Mouse (Mus musculus) thymus, postnatal 14 days (tissue): Measurements from ENCODE around the gene Tfdp2.

Source experiments
- DNase-seq: peaks from one replicate; pipeline ENCODE4 v3.0.0; 2021

Gene Tfdp2

DNA sequence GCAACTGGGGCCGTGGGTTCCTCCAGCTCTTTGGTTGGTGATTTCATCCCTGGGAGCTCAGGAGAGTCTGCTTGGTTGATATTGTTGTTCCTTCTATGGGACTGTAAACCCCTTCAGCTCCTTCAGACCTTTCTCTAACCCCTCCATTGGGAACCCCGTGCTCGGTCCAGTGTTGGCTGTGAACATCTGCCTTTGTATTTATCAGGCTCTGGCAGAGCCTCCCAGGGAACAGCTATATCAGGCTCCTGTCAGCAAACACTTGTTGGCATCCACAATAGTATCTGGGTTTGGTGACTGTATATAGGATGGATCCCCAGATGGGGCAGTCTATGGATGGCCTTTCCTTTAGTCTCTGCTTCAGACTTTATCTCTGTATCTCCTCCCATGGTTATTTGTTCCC lies 116.0 kb downstream of the Tfdp2 start:
- DNase-seq, result no peak

DNA sequence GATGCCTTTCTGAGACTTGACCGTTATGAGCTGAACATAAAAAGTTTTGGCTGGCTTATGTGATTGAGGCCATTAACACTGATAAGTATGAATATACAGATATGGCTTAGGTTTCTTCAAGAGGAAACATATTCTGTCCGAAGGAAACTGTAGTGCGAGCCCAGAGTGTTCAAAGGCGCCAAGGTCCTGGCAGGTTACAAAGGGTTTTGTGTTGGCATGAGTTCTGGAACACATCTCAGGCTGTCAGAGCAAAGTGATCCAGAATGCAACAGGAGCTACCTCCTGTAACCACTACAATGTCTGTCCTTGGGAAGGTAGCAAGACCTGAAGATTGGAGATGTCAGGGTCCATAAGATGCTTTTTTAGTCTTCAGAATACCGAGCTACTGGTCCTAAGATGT lies 123.3 kb downstream of the Tfdp2 start:
- DNase-seq, result no peak

DNA sequence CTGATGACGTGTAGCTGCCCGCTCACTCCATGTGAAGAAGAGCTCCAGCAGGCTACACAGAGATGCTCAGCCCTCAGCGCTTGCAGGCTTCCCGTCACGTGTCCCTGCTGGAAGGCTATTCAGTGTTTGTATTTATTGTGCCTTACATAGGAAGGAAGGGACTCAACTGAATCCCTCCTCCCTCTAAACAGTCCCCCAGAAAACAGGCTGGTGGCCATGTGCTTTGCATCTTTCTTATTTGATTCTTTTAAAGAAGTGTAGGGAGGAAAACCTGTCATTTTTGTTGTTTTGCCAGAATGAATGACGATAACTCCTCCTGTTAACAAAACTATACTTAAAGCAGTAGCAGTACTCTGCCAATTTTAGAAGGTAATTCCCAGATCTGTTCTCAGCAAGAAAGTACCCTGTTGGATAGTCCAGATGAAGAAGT lies 124.5 kb downstream of the Tfdp2 start:
- no peak for DNase-seq

DNA sequence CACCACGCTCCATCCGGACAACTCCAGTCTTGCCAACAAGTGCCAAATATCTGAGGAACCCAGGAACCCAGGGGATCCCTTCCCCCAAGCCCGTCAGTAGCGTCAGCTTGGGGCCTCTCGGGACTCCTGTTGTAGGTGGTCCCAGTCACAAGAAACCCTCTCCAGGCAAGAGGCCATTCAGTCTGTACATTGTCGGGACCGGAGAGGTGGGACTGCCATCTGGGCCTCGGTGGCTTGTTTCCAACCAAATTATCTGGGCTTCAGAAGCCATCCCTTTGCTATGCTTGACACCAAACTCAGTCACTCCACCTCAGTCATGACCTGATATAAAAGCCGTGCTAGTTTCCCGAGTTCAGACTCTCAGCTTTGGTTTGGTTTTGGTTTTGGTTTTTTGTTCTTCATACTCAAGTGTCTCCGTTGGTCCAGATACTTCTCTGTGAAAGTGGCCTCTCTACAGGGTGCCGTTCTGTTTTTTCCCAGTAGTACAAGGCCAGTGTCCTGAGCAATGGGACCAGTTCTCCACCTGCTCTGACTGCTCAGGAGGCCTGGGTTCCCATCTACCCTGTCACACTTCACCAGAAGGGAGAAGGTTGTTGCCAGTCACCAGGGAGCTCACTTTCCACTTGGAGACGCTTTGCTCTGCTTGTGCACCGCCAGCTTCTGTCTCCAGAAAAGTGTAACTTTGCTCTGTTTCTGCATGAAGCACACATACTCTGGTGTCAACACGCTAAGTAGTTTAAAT lies 126.5 kb downstream of the Tfdp2 start:
- no peak for DNase-seq

DNA sequence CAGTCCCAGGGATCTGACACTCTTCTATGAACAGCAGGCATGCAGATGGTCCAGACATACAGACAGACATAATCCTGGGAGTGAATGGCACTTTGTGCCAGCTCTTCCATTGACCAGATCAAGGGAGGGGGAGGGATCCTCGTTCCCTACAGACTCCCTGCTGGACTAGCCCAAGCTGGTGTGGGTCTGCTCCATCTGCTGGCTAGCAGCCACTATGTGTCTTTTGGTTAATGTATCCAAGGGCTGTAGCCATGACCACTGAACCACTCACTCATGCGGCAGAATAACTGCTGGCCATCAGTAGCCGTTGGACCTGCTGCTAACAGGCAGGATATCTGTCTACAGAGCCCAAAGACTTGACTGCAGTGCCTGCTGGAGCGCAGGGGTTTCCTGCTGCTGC lies 128.4 kb downstream of the Tfdp2 start:
- DNase-seq, result no peak

DNA sequence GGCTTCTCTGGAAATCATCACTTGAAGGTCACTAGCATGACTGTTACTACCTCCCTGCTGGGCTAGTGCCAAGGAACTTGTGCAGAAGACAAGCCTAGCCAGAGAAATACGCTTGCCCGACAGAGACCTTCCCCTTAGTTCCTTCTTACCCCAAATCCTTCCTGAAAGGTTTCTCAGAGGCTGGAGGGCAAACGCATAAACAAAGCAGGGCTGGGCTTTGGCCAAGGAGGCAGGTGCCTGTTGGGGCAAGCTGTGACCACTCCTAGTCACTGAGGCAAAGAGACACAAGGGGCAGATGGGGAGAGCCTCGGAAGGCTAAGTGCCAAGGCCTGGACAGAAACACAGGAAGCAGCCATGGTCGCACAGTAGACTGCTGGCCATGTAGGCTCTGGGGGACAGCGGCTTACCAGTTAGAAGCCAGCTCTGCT lies 130.4 kb downstream of the Tfdp2 start:
- no peak for DNase-seq

DNA sequence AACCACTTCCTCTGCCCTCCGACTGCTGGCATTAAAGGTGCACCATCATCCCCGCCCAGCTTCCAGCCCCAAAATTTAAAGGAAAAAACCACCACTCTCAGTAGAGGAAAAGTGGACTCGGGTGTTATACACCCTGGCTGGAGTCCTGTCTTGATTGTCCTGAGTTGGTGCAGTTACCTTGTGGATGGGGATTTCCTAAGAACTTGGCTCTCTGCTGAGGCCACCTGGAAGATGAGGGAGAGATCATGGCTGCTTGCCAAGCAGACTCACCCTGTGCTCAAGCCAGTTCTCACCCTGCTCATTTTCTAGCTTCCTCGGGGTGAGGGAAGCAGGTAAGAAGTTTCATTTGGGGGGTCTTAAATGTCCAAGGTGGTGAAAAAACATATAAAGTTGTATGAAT lies 132.2 kb downstream of the Tfdp2 start:
- DNase-seq, result no peak

DNA sequence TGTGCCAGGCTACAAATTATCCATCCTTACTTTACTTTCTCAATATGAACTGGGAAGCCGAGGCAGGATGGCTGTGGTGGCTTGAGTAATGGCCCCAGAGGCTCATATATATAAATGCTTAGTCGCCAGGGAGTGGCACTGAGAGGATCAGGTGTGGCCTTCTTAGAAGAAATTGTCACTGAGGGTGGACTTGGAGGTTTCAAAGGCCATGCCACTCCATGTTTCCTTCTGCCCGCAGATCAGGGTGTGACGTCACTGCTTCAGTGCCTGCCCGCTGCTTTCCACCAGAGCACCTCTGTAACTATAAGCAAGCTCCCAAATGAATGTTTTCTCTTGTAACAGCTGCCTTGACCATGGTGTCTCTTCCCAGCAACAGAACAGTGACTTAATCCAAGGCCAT lies 135.1 kb downstream of the Tfdp2 start:
- no peak for DNase-seq

DNA sequence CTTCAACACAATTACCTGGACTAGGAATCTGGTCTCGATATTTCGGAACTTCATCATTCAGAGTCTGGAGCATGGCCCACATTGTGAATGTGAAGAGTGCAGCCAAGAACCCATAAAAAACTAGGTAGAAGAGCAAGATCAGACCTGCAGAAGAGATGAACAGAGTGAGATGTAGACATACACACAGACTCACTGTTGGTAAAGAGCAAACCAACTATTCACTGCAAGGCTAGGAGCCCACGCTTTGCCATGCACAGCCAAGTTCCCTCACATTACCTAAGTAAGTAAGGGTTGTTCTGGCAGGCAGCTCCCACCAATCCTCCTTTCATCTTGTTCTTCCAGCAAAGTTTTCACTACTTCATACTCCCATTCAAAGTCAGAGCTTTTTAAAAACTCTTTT lies 149.7 kb downstream of the Tfdp2 start:
- DNase-seq, result no peak

DNA sequence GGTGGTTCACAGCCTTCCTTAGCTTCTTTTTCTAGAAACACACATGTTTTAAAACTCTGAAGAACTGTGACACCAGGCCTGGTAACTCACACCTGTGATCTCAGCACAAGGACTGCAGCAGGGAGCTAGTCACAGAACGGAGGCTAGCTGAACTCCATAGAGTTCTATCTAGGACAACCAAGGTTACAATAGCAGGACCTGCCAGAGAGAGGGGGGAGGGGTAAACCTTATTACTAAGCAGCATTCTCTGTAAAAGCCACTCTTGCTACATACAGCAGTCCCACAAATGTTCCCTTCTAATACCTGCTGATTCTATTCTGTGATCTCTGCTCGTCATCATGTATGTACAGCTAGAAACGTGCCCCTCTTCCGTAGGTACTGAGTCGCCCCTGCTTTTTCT lies 152.8 kb downstream of the Tfdp2 start:
- no peak for DNase-seq

DNA sequence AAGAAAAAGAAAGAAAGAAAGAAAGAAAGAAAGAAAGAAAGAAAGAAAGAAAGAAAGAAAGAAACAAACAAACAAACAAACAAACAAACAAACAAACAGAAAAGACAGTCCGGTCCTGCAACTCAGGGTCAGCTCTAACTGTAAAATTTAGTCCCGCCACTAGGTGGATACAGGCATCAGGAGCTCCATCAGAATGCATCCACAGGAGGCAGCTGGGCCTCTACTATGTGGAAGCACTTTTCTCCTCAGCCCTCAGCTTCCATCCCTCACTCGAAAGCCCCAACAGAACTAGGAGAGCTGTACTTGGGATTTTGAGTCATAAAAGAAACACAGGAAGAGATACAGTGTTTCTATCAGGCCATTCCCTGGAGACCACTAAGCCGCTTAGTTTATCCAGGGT lies 153.9 kb downstream of the Tfdp2 start:
- peak; percentile 71 for DNase-seq

DNA sequence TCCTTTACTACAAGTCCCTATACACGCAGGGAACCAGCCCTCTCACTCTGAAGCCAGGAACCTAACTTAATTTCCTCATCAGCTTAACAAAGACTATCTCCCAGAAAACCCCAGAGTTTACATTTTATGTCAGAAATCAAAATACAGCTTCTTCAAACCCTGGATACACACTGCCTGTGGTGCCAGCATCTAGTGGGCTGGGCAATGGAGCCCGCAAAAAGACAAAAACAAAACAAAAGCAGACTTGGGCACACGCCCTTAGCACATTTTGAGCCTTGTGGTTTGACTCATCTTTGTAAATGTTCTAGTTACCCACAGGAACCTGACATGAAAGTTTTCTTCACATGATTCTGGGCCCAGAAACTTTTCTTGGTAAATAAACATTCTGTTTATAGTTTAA lies 154.4 kb downstream of the Tfdp2 start:
- peak; percentile 44 for DNase-seq

DNA sequence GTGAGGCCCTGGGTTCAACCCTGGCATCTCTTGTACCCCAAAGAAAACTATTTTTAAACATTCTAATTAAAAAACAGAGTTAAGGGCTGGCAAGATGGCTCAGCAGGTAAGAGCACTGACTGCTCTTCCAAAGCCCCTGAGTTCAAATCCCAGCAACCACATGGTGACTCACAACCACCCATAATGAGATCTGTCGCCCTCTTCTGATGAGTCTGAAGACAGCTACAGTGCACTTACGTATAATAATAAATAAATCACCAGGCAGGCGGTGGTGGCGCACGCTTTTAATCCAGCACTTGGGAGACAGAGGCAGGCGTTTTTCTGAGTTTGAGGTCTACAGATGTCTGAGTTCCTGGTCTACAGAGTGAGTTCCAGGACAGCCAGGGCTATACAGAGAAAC lies 155.7 kb downstream of the Tfdp2 start:
- DNase-seq, result peak; percentile 24

DNA sequence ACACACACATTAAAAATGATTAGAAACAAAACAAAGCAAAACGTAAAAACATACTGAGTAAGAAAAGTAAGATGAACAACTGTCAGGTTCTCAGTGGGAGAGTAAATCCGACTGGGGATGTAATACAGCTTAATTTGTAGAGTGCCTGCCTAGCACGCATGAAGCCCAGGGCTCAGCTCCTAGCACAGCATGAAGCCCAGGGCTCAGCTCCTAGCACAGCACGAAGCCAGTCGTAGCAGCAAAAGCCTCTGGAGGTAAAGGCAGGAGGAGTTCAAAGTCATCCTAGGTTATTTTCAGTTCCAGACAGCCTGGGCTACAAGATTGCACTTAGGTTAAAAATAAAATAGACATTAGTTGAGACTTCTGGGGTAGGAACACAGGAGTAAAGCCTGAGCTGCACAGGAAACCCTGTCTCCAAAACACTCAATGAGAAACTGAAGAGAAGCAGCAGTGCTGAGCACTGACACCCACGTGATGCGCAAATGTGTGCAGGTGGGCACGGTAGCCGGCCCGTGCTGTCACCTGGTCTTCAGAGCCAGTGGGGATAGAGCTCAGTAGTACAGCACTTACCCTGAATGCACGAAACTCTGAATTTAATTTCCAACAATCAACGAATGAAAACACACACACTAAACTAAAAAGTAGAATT lies 157.2 kb downstream of the Tfdp2 start:
- peak; percentile 53 for DNase-seq

DNA sequence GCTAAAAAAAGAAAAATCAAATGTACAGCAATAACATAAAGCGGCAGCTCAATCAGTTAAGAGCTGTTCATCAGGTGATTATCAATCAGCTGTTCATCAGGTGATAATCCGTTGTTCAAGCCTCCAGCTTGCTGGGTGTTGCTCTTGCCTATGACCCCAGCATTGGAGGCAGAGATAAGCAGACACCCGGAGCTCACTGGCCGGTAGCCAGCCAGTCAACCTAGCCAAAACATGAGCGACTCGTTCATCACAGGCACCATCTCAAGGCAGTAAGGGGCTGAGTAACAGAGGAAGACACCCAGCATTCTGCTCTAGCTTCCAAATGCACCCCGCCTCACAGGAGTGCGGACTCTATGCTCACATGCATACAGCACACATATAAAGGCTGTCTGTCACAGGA lies 157.7 kb downstream of the Tfdp2 start:
- DNase-seq, result peak; percentile 21

DNA sequence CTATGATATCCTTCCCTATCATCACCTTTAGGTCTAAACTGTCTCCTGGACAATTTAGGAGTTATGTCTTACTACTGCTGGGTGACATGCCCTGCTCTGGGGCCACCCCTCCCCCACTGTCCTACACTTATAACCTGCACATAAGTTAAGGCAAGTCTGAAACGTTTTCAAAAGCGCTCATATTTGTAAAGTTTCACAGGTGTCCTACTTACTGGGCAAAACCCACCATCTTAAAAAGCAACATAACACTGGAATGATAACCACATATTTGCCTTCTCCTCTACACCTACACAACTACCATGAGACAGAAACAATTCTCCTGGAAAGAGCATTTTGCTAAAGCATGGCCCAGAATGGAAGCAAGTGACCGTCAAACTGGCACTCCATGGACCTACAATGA lies 164.0 kb downstream of the Tfdp2 start:
- no peak for DNase-seq

DNA sequence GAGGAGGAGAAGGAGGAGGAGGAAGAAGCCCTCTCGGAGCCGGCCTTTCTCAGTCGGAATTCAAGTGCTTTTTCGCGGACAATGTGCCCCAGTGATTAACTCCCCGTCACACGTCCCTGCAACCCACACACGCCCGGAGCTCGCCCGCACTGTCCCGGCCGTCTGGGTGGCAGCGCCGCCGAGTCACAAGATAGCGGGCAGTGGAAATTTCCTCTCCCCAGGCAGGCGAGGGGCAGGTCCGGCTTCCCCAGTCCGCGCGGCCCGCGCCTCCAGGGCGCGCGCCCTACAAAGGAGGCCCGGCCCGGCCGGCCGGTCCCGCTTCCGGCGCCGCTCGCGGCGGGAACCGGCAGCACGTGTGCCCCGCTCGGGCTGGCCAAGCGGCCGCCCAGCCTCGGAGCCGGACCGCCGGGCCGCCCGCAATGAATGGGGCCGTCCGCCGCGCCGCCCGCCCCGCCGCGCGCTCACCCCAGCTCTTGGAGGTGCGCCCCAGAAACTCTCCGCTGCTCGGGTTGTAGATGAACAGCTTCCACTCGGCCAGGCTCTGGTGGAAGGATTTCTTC lies 167.6 kb downstream of the Tfdp2 start:
- DNase-seq, result peak; percentile 61

DNA sequence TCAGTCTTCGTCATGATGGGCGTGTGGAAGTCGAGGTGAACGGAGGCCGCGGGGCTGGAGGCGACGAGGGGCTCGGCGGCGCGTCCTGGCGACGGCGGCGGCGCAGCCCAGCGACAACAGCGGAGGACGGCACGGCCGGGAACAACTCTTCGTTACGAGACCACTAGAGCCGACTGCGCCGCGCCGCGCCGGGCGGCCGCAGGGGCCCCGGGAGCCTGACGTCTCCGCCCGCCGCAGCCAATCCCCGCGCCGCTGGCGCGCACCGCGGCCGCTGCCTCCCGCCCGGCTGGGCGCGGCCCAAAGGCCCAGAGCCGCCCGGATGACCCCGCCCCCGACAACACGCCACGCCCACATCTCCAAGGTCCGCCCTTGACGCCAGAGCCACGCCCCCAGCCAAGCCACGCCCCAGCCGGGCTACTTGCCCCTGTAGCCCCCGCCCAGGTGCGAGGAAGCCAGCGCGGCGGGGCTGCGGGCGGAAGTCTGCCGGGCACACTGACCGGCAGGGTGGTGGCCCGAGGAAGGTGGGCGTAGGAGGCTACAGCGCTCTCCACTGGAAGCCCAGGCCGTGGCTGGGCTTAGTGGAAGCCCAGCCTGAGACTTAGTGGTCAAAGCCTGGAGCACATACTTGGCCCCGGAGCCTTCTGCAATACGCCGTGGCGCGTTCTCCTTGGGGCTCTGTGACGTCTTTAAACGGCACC lies 168.2 kb downstream of the Tfdp2 start, which contains the start of gene Atp1b3:
Gene Atp1b3, minus strand, starts transcription at position 302 of the 698 bp plus-strand sequence.
- peak; percentile 100 for DNase-seq

DNA sequence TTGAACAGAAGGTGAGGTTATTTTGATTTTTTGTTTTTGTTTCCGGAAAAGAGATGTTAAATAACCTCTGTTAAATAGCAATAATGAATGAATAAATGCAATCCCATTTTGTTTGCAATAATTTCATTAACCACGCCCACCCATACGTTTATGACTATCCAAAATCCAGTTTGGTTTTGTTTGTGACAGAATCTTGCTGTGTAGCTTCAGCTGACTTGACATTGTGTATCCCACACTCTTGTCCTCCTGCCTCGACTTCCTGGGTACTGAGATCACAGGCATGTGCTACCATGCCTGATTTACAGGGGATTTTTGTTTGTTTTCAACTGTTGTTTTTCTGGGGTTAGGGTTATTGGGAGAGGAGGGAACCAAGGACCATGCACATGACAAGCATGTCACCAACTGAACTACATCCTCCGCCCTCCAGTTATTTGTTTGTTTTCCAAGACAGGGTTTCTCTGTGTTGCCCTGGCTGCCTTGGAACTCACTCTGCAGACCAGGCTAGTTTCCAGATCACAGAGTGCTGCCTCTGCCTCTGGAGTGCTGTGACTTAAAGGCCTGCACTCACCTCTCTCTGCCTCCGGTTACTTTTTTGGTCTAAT lies 169.3 kb downstream of the Tfdp2 start:
- no peak for DNase-seq

DNA sequence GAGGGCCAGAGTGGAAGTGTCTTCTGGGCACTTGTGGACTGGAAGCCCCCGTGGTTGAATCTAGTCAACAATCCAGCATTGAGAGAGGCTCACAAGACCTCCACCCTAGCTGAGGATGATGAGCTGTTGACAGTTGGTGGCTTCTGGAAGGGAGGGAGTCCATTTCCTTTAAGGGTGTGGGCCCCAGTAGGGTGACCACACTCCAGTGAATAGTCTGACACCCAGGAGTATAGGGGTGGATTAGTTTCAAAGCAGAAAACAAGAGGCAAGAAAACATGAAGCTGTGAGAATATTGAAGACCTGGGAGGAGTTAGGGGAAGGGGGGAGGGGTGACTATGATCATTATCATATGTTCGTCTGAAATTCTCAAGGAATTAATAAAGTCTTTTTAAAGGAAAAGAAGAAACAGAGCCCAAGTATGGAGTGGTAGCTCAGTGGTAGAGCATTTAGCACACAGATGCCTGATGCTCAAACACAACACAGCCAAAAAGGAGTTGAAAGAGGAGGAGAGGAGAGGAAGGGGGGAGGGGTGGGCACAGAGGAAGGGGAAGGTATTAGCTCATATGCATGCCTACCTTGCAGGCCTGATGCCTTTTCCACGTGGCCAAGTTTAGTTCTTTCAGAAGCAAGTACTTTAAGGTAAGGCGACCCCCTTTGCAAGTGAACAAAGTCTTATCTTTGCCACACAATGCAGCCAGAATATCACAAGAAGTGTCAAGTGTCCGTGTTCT lies 173.7 kb downstream of the Tfdp2 start:
- peak; percentile 35 for DNase-seq

DNA sequence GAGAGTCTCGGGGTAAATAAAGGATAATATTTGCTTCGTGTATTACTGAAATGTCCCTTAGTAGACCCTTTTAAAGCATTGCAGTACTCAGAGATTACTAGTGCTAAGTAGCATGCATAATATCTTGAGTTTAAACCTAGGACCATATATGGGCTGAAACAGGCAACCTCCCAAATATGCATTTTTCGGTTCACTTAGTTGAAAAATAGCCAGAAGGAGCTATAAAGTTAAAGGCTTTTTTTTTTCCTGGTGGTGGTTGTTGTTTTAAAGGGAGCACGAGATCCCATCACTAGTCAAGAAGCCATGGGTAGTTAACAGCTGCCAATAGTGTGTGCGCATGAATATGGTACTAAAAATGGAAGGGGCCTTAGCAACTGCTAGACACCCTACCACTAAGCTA lies 175.0 kb downstream of the Tfdp2 start:
- DNase-seq, result no peak
